Mouse (Mus musculus): Measurements from ENCODE around the gene Rtraf. TPM values are rescaled to one million over a fixed set of nuclear protein-coding genes. Genes with fewer than 3 reads are reported as not detected.

Gene Rtraf
- polyA plus RNA-seq, 1 experiment from 2014 or later: 230 TPM

DNA sequence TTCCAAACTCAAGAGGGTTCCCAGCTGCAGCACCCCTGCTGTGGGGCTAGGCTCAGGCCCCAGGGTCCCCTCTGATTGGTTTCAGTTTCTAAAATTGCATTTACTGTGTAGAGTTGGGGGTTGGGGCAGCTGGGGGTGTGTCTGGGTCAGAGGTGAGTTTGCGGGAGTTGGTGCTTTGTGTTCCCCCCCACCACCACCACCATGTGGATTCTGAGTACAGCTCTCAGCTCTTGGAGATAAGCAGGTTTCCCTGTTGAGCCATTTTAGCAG, 57.3 kb downstream of the Rtraf start:
- Histone ChIP-seq H3K4me1 (ENCODE audit: insufficient read depth) (peaks cover 2% of the 10 kb centered on the region; the same call in 1 of the 2 replicates), H3K27ac (ENCODE audit: low read depth) (no peak overlapping the region), H3K9me3 (ENCODE audit: low read depth, low read length) (no peaks in the 10 kb centered on the region), H3K4me2 (no peak overlapping the region), H3K9ac (no peak overlapping the region), H3K36me3 (ENCODE audit: insufficient read depth) (peaks cover 38% of the 10 kb centered on the region), H3K27me3 (ENCODE audit: insufficient read depth, low read length) (0 out of 2 replicates have a peak, but pooled peaks cover 7% of the 10 kb centered on the region), H3K4me3 (ENCODE audit: low read depth, low read length) (no peak overlapping the region)
- ATAC-seq (ENCODE audit: insufficient read depth): no peak
- WGBS: 27% methylated on average over 1 of the region's 1 CpGs
- no peak for TF ChIP-seq CTCF (IDR thresholded peaks at IDR 0.05; ENCODE audit: low read depth)
- DNase-seq: no peak

GRCm38 (mm10) chr14:19765539-19766379, 57.9 kb downstream of the Rtraf start:
- H3K36me3 ChIP-seq (ENCODE audit: insufficient read depth): peaks cover 38% of the 10 kb centered on the region
- no peak overlapping the region for H3K4me3 ChIP-seq (ENCODE audit: low read depth, low read length)
- H3K4me2 ChIP-seq: no peak overlapping the region
- DNase-seq (no peak), ATAC-seq (ENCODE audit: insufficient read depth) (no peak)
- 0 out of 2 replicates have a peak, but pooled peaks cover 10% of the 10 kb centered on the region for H3K27me3 ChIP-seq (ENCODE audit: insufficient read depth, low read length)
- H3K4me1 ChIP-seq (ENCODE audit: insufficient read depth): peaks cover 2% of the 10 kb centered on the region; the same call in 1 of the 2 replicates
- H3K9ac ChIP-seq: no peak overlapping the region
- no peak for TF ChIP-seq CTCF (IDR thresholded peaks at IDR 0.05; ENCODE audit: low read depth)
- WGBS: 63% methylated on average over 9 of the region's 9 CpGs
- H3K27ac ChIP-seq (ENCODE audit: low read depth): no peak overlapping the region
- H3K9me3 ChIP-seq (ENCODE audit: low read depth, low read length): no peaks in the 10 kb centered on the region

DNA sequence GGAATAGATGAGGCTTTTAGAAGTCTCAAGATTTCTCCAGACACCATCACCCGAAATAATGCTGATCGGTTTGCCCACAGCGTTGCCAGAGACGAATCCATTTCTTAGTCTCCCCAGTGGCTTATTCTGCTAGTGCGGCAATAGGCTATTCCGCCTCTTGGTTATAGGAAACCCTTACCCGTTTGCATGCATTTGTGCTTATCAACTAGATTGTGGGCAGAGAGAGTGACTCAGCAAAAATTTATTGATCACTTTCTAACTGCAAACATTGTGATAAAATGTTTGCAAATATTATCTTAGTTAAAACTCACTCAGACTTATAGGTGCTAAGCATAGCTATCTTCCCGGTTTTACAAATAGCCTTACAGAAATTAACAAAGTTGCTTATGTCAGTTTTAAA, 59.3 kb downstream of the Rtraf start:
- TF ChIP-seq CTCF (IDR thresholded peaks at IDR 0.05; ENCODE audit: low read depth): no peak
- H3K9me3 ChIP-seq (ENCODE audit: low read depth, low read length): no peaks in the 10 kb centered on the region
- 0 out of 2 replicates have a peak, but pooled peaks cover 2% of the 10 kb centered on the region for H3K4me1 ChIP-seq (ENCODE audit: insufficient read depth)
- WGBS: 84% methylated on average over 8 of the region's 8 CpGs
- H3K9ac ChIP-seq: no peak overlapping the region
- H3K4me3 ChIP-seq (ENCODE audit: low read depth, low read length): no peak overlapping the region
- no peak overlapping the region for H3K4me2 ChIP-seq
- peaks cover 33% of the 10 kb centered on the region for H3K36me3 ChIP-seq (ENCODE audit: insufficient read depth)
- 0 out of 2 replicates have a peak, but pooled peaks cover 10% of the 10 kb centered on the region for H3K27me3 ChIP-seq (ENCODE audit: insufficient read depth, low read length)
- H3K27ac ChIP-seq (ENCODE audit: low read depth): no peak overlapping the region
- ATAC-seq (ENCODE audit: insufficient read depth) (no peak), DNase-seq (no peak)

DNA sequence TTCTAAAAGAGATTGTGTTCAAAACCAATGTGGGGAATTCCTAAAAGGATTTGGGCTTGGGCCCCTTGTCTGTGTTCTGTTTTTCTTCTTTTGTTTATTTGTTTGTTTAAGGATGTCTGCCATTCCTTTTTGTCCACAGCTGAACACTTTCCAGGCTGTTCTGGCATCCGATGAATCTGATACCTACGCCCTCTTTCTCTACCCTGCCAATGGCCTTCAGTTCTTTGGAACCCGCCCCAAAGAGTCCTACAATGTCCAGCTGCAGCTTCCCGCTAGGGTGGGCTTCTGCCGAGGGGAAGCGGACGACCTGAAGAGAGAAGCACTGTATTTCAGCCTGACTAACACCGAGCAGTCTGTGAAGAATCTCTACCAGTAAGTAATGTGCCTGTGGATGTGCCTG, 60.1 kb downstream of the Rtraf start:
- Histone ChIP-seq H3K9ac (no peak overlapping the region), H3K27ac (ENCODE audit: low read depth) (no peak overlapping the region), H3K4me1 (ENCODE audit: insufficient read depth) (0 out of 2 replicates have a peak, but pooled peaks cover 2% of the 10 kb centered on the region), H3K4me2 (no peak overlapping the region), H3K9me3 (ENCODE audit: low read depth, low read length) (no peaks in the 10 kb centered on the region), H3K36me3 (ENCODE audit: insufficient read depth) (peaks cover 28% of the 10 kb centered on the region), H3K4me3 (ENCODE audit: low read depth, low read length) (no peak overlapping the region), H3K27me3 (ENCODE audit: insufficient read depth, low read length) (0 out of 2 replicates have a peak, but pooled peaks cover 10% of the 10 kb centered on the region)
- 40% methylated on average over 8 of the region's 8 CpGs for WGBS
- DNase-seq (no peak), ATAC-seq (ENCODE audit: insufficient read depth) (no peak)
- TF ChIP-seq CTCF (IDR thresholded peaks at IDR 0.05; ENCODE audit: low read depth): no peak

- 0 out of 2 replicates have a peak, but pooled peaks cover 10% of the 10 kb centered on the region for H3K27me3 ChIP-seq (ENCODE audit: insufficient read depth, low read length)
- ATAC-seq (ENCODE audit: insufficient read depth): no peak
- H3K27ac ChIP-seq (ENCODE audit: low read depth): no peak overlapping the region
- no peaks in the 10 kb centered on the region for H3K9me3 ChIP-seq (ENCODE audit: low read depth, low read length)
- H3K4me1 ChIP-seq (ENCODE audit: insufficient read depth): 0 out of 2 replicates have a peak, but pooled peaks cover 2% of the 10 kb centered on the region
- peaks cover 26% of the 10 kb centered on the region for H3K36me3 ChIP-seq (ENCODE audit: insufficient read depth)
- TF ChIP-seq CTCF (IDR thresholded peaks at IDR 0.05; ENCODE audit: low read depth): no peak
- no peak overlapping the region for H3K4me3 ChIP-seq (ENCODE audit: low read depth, low read length)
- no peak for DNase-seq
- no peak overlapping the region for H3K9ac ChIP-seq
- no peak overlapping the region for H3K4me2 ChIP-seq
- WGBS: 46% methylated on average over 4 of the region's 4 CpGs
Observed at GRCm38 (mm10) chr14:19762014-19762413, 61.6 kb downstream of the Rtraf start.

Other genes starting within 250 kb of the Rtraf start
- gene Gm2237, start 238.7 kb downstream of the Rtraf start, polyA plus RNA-seq (2014; fragmentation: Nextera tagmentation; extraction: Ambion mirVana): 3.0 and 3.2 TPM in 2 replicates
- gene Gm5458, start 221.2 kb downstream of the Rtraf start, polyA plus RNA-seq (2014; fragmentation: Nextera tagmentation; extraction: Ambion mirVana): not detected in 2 replicates
- 111 and 117 TPM in 2 replicates for gene Nid2, start 72.6 kb downstream of the Rtraf start, polyA plus RNA-seq (2014; fragmentation: Nextera tagmentation; extraction: Ambion mirVana)
- gene Gng2, start 153.8 kb upstream of the Rtraf start, polyA plus RNA-seq (2014; fragmentation: Nextera tagmentation; extraction: Ambion mirVana): 89.0 and 95.7 TPM in 2 replicates

Measured in lung, embryonic 14.5 days (tissue).